Mouse (Mus musculus) layer of hippocampus, adult 8-10 months (tissue): ENCODE results near the gene Rftn1. TPM values are rescaled to one million over a fixed set of nuclear protein-coding genes. Genes with fewer than 3 reads are reported as not detected.

Source experiments
- DNase-seq, 2 experiments: peaks; one replicate each; pipeline ENCODE4 v3.0.0; 2022; ENCODE audit warnings: low spot score in 2 of 2
- total RNA-seq, 4 experiments: library from RNA; stranded (reverse); gene quantifications; 2 replicates each; pipeline ENCODE4 v1.2.4; 2022

Rftn1 gene
- total RNA-seq, 4 experiments from 2014 or later: 14.8 to 18.7 (median 16.8) TPM

DNA sequence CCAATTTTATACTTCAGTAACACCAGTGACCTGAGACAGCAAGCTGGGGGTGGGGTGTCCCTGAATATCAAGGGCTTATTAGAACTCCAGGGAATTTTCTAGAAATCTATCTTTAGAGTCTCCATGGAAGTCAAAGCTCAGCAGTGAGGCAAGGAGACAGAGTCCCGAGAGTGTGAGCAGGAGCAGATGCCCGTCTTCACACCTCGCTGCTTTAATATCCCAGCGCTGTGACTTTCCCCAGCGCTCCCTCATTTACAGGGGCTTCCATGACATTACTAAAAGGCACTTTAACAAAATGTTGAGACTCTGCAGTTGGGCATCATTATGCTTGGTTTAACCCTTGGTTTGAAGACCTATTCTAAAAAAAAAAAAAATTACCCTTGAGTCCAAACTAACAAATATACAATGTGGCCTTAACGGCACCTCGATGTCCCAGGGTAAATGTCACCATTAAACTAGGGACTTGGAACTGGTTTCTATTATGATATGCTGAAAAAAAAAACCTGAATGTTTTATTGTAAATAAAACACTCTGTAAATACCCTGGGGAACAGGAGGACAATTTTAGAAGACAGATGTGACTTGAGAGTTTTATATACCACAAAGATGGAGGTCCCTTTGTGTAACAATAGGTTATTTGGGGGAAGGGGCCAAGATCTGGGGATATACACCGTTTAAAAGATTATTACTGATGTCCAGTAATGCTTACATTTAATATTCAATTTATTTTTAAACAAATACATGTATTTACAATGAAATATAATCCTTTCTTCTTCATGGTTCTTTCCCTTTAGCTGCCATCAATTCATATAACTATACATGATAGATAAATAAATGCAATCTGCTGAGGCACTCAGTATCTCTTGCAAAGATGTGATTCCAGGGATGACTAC, 123.4 kb downstream of the Rftn1 start:
- no peak for DNase-seq

GRCm38 (mm10) chr17:50063832-50064627, 126.4 kb downstream of the Rftn1 start:
- no peak for DNase-seq

DNA sequence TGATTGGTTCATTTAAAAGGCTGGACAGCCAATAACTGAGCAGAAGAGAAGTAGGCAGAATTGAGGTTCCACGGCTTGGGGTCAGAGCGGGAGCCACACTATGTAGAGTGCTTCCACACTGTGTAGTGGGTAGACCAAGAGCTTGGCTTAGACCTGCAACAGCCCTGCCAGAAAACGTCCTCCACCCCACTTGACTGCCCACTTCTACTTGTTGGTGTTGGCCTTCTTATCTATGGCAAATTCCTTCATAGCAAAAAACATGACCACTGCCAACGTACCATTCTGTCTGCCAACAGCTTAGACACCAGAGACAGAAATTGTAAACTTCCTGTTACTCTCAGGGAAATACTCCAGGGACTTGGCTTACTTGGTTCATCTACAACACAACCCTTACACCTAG, 127.8 kb downstream of the Rftn1 start:
- no peak for DNase-seq

DNA sequence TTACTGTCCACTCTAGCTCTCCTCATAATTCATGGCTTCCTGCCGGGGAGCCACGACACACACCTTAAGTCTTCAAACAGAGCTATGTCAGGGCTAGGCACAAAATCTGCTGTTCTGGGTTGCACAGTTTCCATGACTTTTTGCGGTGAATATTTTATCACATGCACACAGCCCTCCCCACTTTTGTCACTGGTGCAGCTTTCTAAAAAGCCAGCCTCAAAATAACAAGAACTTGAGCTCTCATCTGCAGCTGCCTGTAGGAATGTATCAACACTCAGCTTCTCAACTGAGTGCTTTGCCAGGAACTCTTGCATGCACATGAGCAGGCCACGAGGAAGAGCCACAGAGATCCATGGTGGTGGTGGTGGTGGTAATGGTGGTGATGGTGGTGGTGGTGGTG, 129.0 kb downstream of the Rftn1 start:
- DNase-seq: no peak

- DNase-seq: no peak
Observed at GRCm38 (mm10) chr17:50060220-50060619, 130.3 kb downstream of the Rftn1 start.

- DNase-seq: no peak
Observed at GRCm38 (mm10) chr17:50059417-50059816, 131.1 kb downstream of the Rftn1 start.

DNA sequence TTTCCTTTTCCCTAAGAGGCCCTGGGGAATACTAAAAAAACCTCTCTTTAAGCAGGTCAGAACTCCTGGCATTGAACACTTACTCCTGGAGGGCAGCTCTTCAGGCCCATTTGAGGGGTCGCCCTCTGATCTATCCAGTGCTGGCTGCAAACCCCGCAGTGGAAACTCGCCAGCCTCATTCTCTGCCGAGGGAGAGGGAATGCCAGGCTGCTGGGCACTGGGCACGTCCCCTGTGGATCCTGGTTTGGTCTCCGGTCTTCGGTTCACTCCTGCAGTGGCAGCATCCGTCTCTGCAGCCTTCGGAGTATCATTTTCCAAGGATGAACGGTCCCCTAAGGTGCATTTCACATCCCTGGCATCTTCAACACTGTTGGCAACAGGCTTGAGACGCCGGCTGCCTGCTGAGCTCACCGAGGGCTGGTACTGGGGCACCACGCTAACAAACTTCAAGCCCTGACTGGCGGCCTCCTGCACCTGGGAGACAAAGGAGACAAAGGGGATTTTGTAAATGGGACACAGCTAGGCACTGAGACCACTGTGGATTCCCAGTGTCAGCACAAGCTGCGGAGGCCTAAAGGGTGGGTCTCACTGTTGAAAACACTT, 135.2 kb downstream of the Rftn1 start:
- DNase-seq: no peak

DNA sequence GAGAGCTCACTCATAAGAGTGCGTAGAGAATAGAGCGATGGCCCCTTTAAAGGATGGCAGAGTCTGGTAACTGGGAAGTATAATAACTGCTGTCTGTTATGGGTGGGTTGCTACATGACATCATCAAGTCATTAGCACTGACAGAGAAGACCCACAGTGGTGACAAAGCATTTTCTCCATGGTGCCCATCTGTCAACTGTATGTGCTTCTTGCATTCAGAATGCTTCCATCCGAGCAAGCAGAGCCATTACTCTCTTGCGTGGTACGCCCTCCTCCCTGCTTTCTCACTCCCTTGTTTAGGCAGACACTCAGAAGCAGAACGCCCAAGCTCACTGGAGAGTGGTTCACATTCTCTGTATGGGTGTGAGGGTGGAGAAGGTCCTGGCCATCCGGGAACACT, 135.9 kb downstream of the Rftn1 start:
- peak; percentile 55 to 63 for DNase-seq

GRCm38 (mm10) chr17:50053961-50054360, 136.5 kb downstream of the Rftn1 start:
- no peak for DNase-seq

GRCm38 (mm10) chr17:50052741-50053468, 137.6 kb downstream of the Rftn1 start:
- DNase-seq: no peak

- DNase-seq: no peak
Observed at GRCm38 (mm10) chr17:50050456-50050855, 140.0 kb downstream of the Rftn1 start.

DNA sequence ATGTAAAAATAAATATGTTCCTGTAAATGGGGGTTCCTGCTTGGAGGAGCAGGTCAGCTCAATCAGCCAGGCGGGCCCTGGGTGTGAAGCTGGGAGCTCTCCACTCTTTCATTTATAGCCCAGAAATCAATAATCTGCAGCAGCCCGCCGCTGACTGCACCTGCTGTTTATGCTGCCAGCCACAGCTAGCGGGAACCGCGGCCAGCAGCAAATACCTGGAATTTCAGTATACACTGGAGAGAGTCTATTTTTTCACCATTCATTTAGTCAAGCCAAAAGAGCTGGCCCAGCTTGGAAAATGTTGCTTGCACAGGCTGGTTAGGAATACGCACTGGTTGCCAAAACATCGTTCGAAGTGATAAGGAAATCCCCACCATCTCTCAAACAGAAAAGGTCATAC, 142.3 kb downstream of the Rftn1 start:
- DNase-seq: no peak

DNA sequence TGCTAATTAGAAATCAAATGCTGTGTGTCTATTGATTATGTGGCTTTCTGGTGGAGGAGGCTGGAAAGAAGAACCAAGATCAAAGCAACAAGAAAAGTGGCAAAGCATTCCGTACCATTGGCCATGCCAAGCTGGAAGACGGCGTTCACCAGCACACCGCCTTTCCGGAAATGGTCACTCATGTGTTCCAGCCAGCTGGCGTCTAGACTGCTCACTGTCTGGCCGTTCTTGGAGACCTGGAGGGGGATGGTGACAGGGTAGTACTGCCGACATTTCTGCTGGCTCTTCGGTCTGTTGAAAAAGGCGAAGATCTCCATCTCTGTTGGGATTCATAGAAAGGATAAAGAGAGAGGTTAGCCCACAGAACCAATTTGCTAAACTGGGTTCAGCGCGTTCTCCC, 143.3 kb downstream of the Rftn1 start:
- no peak for DNase-seq

GRCm38 (mm10) chr17:50040727-50041410, 149.6 kb downstream of the Rftn1 start:
- no peak for DNase-seq

DNA sequence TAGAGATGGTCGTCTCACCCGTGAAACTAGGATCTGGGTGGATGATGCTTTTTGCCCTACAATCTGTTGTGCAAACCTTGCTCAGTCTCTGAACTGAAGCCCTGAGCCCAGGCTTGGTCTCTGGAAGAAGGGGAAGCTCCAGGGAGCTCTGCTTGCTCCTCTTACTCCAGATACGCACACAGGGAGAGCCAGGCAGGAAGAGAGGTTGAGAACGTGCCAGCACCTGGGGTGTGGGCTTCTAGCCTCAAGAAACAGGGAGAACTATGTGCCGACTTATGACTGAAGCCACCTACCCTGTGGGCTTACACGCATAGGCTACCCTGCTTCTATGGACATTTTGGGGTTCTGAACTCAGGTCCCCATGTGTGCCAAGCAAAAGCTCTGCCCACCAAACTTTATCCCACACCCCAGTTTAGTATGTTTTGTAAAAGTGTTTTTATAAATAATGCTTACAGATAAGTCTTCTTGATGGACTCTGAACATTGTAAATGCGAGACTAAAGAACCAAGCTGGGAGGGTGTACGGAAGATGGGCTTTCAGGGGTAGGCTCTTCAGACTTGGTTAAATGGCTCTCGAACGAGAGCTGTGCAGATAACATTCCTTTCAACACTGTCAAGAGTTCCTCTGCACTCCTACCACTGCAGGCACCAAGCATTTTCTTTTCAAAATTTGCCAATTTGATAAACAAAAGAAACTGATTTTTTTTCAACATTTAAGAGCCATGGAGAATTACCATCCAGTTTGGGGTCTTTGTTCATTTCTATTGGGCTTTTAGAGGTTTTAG, 152.4 kb downstream of the Rftn1 start:
- no peak for DNase-seq

GRCm38 (mm10) chr17:50037416-50037815, 153.1 kb downstream of the Rftn1 start:
- DNase-seq: no peak

- DNase-seq: no peak
Observed at GRCm38 (mm10) chr17:50036751-50037385, 153.6 kb downstream of the Rftn1 start.

DNA sequence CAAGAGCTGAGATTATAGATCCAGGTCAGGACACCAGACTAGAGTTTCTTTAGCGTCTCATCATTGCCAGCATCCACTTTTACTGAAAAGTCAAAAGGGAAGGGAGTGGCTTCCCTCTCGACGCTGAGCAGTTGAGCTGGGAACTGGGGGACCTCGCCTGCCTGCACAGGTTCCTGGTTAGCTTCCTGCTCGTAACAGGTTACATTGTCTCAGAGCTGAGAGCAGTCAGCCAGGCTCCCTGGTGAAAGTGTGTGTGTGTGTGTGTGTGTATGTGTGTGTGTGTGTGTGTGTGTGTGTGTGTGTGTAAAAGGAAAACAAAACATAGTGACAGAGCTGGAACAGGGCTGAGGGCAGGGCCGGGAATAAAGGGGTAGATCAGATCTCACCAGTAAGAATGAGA, 156.8 kb downstream of the Rftn1 start:
- DNase-seq: no peak
